Mouse (Mus musculus) gastrocnemius, postnatal 14 days (tissue): Measurements from ENCODE around the gene Tmem242. TPM values are rescaled to one million over a fixed set of nuclear protein-coding genes. Genes with fewer than 3 reads are reported as not detected.

Source experiments
- DNase-seq: peaks from one replicate; pipeline ENCODE4 v3.0.0; 2021; ENCODE audit warnings: mixed read lengths
- intact Hi-C: fragments of 180-260 bp; cut with DNase I; formaldehyde crosslinking; loops from one replicate; pipeline ENCODE4 v1.15.1; 2025; ENCODE audit warnings: low total_unique reads
- microRNA-seq, 2 experiments: library from miRNA; unstranded; fragments of <30 nt; microRNA quantifications; one replicate each; pipeline ENCODE4 v1.2.0; 2021
- total RNA-seq, 2 experiments: library from RNA; stranded (reverse); gene quantifications; 2 replicates each; pipeline ENCODE4 v1.2.3; 2021

Gene Tmem242
- total RNA-seq, 2 experiments from 2014 or later, result 113 to 123 TPM

- no peak for DNase-seq
- intact Hi-C loops, result loop anchor here (10.0 kb wide), 2 partner anchors 131 to 191 kb away; no protein-coding TSS in a partner anchor
Measured at GRCm38 (mm10) chr17:5395454-5396205, 44.4 kb downstream of the Tmem242 start.

DNA sequence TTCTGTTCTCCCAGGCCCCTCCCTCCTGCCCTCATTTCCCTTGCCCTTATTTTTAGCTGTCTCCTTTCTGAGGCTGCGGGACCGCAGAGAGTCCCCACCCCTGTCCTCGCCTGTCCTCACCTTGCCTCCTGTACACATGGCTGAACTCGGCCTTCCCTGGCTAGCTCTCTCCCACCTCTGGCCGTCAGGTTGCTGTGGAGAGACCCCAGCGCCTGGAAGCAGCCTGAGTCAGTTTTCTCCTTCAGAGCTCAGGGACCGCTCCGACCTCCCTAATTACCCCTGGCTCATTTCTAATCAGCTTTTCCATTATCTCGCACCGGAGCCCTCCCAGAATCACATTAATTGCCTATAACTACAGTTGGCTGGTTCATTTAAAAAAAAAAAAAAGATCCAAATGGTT lies 49.4 kb downstream of the Tmem242 start:
- intact Hi-C loops, result loop anchor here (10.0 kb wide), 2 partner anchors 126 to 186 kb away; no protein-coding TSS in a partner anchor
- DNase-seq, result no peak

GRCm38 (mm10) chr17:5388351-5388750 lies 51.7 kb downstream of the Tmem242 start:
- DNase-seq, result no peak
- intact Hi-C loops, result no loop called here

GRCm38 (mm10) chr17:5386885-5387545 lies 53.0 kb downstream of the Tmem242 start:
- no peak for DNase-seq
- intact Hi-C loops, result no loop called here

- intact Hi-C loops, result no loop called here
- DNase-seq, result no peak
Measured at GRCm38 (mm10) chr17:5385694-5386093, 54.4 kb downstream of the Tmem242 start.

DNA sequence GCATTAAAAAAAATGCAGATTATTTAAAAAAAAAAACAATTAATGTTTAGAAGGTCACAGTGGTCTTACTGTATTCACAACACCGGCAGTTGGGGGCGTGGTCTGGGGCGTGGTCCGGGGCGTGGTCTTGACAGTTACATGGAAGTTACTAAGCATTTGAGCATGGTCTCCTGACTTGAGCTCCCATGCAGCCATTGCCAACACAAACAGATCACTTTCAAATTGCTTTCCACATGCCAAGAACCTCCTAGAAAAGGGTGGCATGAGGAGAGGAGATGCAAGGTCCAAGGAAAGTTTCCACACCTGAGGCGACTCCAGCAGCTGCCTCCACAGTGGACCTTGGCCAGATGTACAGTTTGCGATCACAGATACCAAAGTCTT lies 62.1 kb downstream of the Tmem242 start:
- intact Hi-C loops, result no loop called here
- DNase-seq, result peak; percentile 29

DNA sequence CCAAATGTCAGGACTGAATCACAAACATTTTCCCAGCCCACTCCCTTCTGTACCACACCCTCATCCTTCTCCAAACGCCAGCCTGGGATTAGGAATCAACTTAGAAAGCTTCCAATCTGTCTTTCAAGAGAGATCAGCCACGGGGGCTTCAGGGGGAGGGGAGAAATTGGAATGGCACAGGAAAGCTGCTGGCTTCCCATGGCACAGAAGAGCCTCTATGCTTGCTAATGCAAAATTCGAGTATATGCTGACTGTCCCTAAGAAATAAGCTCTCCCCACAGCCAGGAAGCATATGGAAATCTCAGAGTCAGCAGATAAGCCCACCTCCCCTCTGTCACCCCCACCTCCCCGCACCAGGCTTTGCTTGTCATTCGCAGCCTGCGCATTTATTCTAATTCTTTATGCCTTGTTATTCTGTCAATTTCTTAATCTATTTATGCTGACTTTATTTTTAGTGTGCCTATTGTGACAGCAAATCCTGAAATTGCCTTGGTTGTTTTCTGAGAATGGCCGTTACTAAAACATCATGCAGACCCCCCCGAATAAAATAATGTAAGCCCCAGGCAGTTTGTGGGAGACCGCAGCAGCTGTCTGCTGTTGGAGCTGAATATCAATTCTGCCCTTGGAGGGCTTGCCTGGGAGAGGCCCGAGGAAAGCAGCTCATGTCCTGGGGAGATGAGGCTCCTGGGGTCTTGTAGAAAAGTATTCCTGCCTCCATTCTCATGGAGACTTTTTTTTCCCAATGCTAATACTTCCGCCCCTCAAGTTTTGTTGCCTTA lies 62.7 kb downstream of the Tmem242 start:
- DNase-seq, result no peak
- intact Hi-C loops, result no loop called here

- DNase-seq, result no peak
- intact Hi-C loops, result no loop called here
Measured at GRCm38 (mm10) chr17:5372951-5373350, 67.1 kb downstream of the Tmem242 start.

DNA sequence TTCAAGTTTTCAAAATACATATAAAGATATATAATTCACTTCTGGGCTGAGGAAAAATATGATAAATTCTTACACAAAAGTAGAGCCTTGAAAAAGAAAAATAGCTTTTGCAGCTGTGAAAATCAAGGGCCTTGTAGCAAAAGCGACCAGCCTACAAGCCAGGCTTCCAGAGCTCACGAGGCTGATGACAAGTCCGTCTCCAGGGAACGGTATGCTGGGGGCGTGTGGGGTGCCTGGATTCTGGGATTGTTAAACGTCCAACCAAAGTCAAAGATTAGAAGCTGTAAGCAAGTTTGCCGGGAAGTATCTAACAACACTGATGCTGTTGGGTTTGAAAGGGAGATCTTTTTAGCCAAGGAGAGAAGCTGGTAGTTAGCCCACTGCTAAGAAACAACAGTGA lies 68.5 kb downstream of the Tmem242 start:
- intact Hi-C loops, result no loop called here
- DNase-seq, result no peak

- intact Hi-C loops, result no loop called here
- no peak for DNase-seq
Measured at GRCm38 (mm10) chr17:5371032-5371431, 69.0 kb downstream of the Tmem242 start.

- intact Hi-C loops, result no loop called here
- DNase-seq, result no peak
Measured at GRCm38 (mm10) chr17:5365992-5366398, 74.1 kb downstream of the Tmem242 start.

Small RNA genes within 50 kb of the gene (microRNA-seq; reads per million reads assigned to microRNA genes)
- 0 reads per million in 2 experiments for gene Gm22475

Other genes starting within 250 kb of the Tmem242 start
- under 1 TPM; 0.14 to 0.47 TPM for gene Ldhal6b, start 21.5 kb downstream of the Tmem242 start, total RNA-seq
- gene Zdhhc14, start 52.3 kb upstream of the Tmem242 start, total RNA-seq, result 1 to 10 TPM; 2.4 to 4.1 TPM